Mouse (Mus musculus) spleen, postnatal 14 days (tissue): ENCODE measurements around the gene Rassf6.
"Not testable (repeated sequence)": the region's sequence is repeated elsewhere in the genome, so short reads cannot be mapped to it uniquely, and the experiment has no call there.

Experiments
- DNase-seq, 2 experiments: peaks; one replicate each; pipeline ENCODE4 v3.0.0; 2021 to 2022; ENCODE audit warnings: low spot score in 2 of 2

The Rassf6 gene

GRCm38 (mm10) chr5:90624708-90625425 is 15.6 kb downstream of the Rassf6 start:
- DNase-seq = no peak

GRCm38 (mm10) chr5:90623209-90623608 is 17.2 kb downstream of the Rassf6 start:
- DNase-seq = no peak

GRCm38 (mm10) chr5:90621726-90622125 is 18.7 kb downstream of the Rassf6 start:
- no peak for DNase-seq

GRCm38 (mm10) chr5:90621316-90621715 is 19.1 kb downstream of the Rassf6 start:
- DNase-seq = no peak

- DNase-seq = no peak
Measured at GRCm38 (mm10) chr5:90617859-90618258, 22.6 kb downstream of the Rassf6 start.

GRCm38 (mm10) chr5:90612751-90613150 is 27.7 kb downstream of the Rassf6 start:
- DNase-seq = not testable (repeated sequence)

- no peak for DNase-seq
Measured at GRCm38 (mm10) chr5:90611996-90612611, 28.4 kb downstream of the Rassf6 start.

GRCm38 (mm10) chr5:90611388-90611787 is 29.1 kb downstream of the Rassf6 start:
- DNase-seq = no peak

- no peak for DNase-seq
Measured at GRCm38 (mm10) chr5:90608906-90609305, 31.6 kb downstream of the Rassf6 start.

GRCm38 (mm10) chr5:90603407-90603923 is 37.0 kb downstream of the Rassf6 start:
- no peak for DNase-seq

GRCm38 (mm10) chr5:90601469-90601868 is 39.0 kb downstream of the Rassf6 start:
- DNase-seq = peak in 1 of 2 experiments; percentile 17

GRCm38 (mm10) chr5:90596155-90596554 is 44.3 kb downstream of the Rassf6 start:
- no peak for DNase-seq

GRCm38 (mm10) chr5:90594945-90595344 is 45.5 kb downstream of the Rassf6 start:
- DNase-seq = no peak

- DNase-seq = no peak
Measured at GRCm38 (mm10) chr5:90591936-90592335, 48.5 kb downstream of the Rassf6 start.

- no peak for DNase-seq
Measured at GRCm38 (mm10) chr5:90590676-90591075, 49.8 kb downstream of the Rassf6 start.

GRCm38 (mm10) chr5:90588708-90589595 is 51.5 kb downstream of the Rassf6 start:
- DNase-seq = peak in 1 of 2 experiments; percentile 21

GRCm38 (mm10) chr5:90588104-90588503 is 52.4 kb downstream of the Rassf6 start:
- no peak for DNase-seq

- DNase-seq = no peak
Measured at GRCm38 (mm10) chr5:90586511-90586910, 53.9 kb downstream of the Rassf6 start.

GRCm38 (mm10) chr5:90584799-90585198 is 55.7 kb downstream of the Rassf6 start:
- no peak for DNase-seq

GRCm38 (mm10) chr5:90582179-90582578 is 58.3 kb downstream of the Rassf6 start:
- no peak for DNase-seq

GRCm38 (mm10) chr5:90579556-90579955 is 60.9 kb downstream of the Rassf6 start:
- DNase-seq = no peak

- DNase-seq = no peak
Measured at GRCm38 (mm10) chr5:90577751-90578150, 62.7 kb downstream of the Rassf6 start.
